Mouse (Mus musculus) lung, embryonic 15.5 days (tissue): ENCODE data around the gene Sms. TPM values are rescaled to one million over a fixed set of nuclear protein-coding genes. Genes with fewer than 3 reads are reported as not detected.

Experiments
- ATAC-seq: fragments of 200-750 bp; cut with Nextera tagmentation; 2 replicates; pipeline ENCODE4 v1.8.0; 2017; ENCODE audit warnings: moderate number of reproducible peaks, borderline replicate concordance; ENCODE audit not compliant: low FRiP score, low TSS enrichment; ENCODE audit errors: extremely low read depth
- H3K27ac ChIP-seq: fragments of 300-500 bp; sonication (generic); 2 replicates; pipeline ENCODE4 v1.5.1; 2015; ENCODE audit warnings: moderate library complexity, mild to moderate bottlenecking, inconsistent platforms
- H3K27me3 ChIP-seq: fragments of 300-500 bp; sonication (generic); 2 replicates; pipeline ENCODE4 v1.6.1; 2015; ENCODE audit warnings: inconsistent platforms
- H3K36me3 ChIP-seq: fragments of 300-500 bp; sonication (generic); 2 replicates; pipeline ENCODE4 v1.6.1; 2015; ENCODE audit warnings: inconsistent platforms
- H3K4me1 ChIP-seq: fragments of 300-500 bp; sonication (generic); 2 replicates; pipeline ENCODE4 v1.6.1; 2015; ENCODE audit warnings: inconsistent platforms
- H3K4me2 ChIP-seq: fragments of 300-500 bp; sonication (generic); 2 replicates; pipeline ENCODE4 v1.6.1; 2015; ENCODE audit warnings: inconsistent platforms, mild to moderate bottlenecking, moderate library complexity
- H3K4me3 ChIP-seq: fragments of 300-500 bp; sonication (generic); 2 replicates; pipeline ENCODE4 v1.5.1; 2015; ENCODE audit warnings: mild to moderate bottlenecking, inconsistent platforms
- H3K9ac ChIP-seq: fragments of 300-500 bp; sonication (generic); 2 replicates; pipeline ENCODE4 v1.6.1; 2015; ENCODE audit warnings: inconsistent platforms
- H3K9me3 ChIP-seq: fragments of 300-500 bp; sonication (generic); 2 replicates; pipeline ENCODE4 v1.6.1; 2016; ENCODE audit warnings: inconsistent platforms
- WGBS: fragments of 180-500 bp; shearing (Covaris S2); methylation state at CpG from one replicate; pipeline ENCODE4 v1.1.7; 2015; 5-methylcytosine and 5-hydroxymethylcytosine counted together
- polyA plus RNA-seq: library from polyadenylated mRNA; unstranded; fragments of >200 nt; fragmentation: Nextera tagmentation; extraction: Ambion mirVana; gene quantifications from 2 replicates; pipeline ENCODE4 v1.2.1, GENCODE M21; 2015

The Sms gene
- 64.4 and 65.6 TPM in 2 replicates for polyA plus RNA-seq

GRCm38 (mm10) chrX:157491944-157492726, at the start of gene Sms:
Gene Sms (minus strand): TSS chrX:157492287.
- Histone ChIP-seq H3K36me3 (no peaks in the 10 kb centered on the region), H3K4me3 (peak within 1 kb of the TSS; percentile 70), H3K27ac (peak within 1 kb of the TSS; percentile 85), H3K4me1 (no peaks in the 10 kb centered on the region), H3K9me3 (no peaks in the 10 kb centered on the region), H3K27me3 (no peaks in the 10 kb centered on the region), H3K9ac (peak within 1 kb of the TSS; percentile 70), H3K4me2 (peak within 1 kb of the TSS; percentile 65)
- WGBS: 14% methylated on average over 32 of the region's 45 CpGs
- peak; percentile 93 for ATAC-seq

DNA sequence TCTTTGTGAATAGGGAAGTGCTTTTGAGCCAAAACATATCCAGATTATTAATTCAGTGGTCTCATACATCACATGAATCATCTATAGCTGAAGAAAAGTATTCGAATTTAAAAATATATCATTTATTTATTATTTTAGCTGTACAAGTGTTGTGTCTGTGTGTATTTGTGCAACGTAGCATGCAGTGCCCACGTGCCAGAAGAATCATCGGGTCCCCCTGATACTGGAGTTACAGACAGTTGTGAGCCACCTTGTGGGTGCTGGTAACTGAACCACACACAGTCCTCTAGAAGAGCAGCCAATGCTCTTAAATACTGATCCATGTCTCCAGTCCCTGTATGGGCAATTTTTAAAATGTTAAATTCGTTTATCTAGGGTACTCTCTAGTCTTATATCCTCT, 14.3 kb upstream of the Sms start:
- Histone ChIP-seq H3K9ac (no peak overlapping the region), H3K36me3 (no peaks in the 10 kb centered on the region), H3K4me2 (no peak overlapping the region), H3K27ac (no peak overlapping the region), H3K9me3 (no peaks in the 10 kb centered on the region), H3K4me3 (no peak overlapping the region), H3K4me1 (0 out of 2 replicates have a peak, but pooled peaks cover 2% of the 10 kb centered on the region), H3K27me3 (no peaks in the 10 kb centered on the region)
- WGBS: 62% methylated on average over 5 of the region's 5 CpGs
- ATAC-seq: no peak

DNA sequence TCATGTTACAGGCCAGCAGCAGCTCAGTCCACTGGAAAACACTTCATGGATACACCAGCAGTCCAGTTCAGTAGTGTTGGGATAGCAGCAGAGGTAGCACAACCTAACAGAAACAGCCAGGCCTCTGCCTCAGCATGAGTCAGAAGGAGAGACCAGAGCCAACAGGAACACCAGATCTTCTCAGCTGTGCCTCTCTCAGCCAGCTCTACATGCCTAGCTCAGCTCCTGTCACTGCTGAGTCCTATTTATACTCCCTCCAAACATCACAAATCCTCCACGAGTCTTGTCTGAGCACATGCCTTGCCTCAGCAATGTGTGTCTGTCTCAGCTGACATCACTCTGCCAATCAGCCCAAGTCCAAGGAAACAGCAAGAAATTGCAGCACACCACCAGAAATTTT, 12.4 kb upstream of the Sms start:
- H3K4me3 ChIP-seq: no peak overlapping the region
- 50% methylated on average over 1 of the region's 1 CpGs for WGBS
- H3K9ac ChIP-seq: no peak overlapping the region
- H3K27ac ChIP-seq: no peak overlapping the region
- no peaks in the 10 kb centered on the region for H3K27me3 ChIP-seq
- no peak for ATAC-seq
- 0 out of 2 replicates have a peak, but pooled peaks cover 2% of the 10 kb centered on the region for H3K4me1 ChIP-seq
- no peak overlapping the region for H3K4me2 ChIP-seq
- no peaks in the 10 kb centered on the region for H3K9me3 ChIP-seq
- H3K36me3 ChIP-seq: no peaks in the 10 kb centered on the region

DNA sequence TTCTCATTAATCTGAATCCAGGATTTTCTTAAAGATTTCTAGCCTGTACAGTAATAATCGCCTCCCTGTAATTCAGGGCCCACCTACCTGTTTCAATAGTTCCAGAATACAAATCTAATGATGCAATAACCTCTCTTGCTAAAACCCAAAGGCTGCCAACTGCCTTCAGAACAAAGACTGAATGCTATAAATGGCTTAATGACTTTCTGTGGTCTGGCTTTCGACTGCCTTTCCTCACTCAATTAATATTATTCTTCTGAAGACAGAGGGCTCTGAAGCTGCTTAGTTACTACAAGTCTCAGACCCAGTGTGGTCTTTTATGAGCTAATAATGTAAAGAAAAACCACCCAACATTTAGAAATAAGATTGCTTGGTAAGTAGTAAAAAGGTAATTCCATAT, 9.8 kb upstream of the Sms start:
- no peak overlapping the region for H3K4me2 ChIP-seq
- H3K36me3 ChIP-seq: no peaks in the 10 kb centered on the region
- 47% methylated on average over 2 of the region's 2 CpGs for WGBS
- 0 out of 2 replicates have a peak overlapping the region, but pooled peaks have one; percentile 57 for H3K27ac ChIP-seq
- H3K4me1 ChIP-seq: no peaks in the 10 kb centered on the region
- no peaks in the 10 kb centered on the region for H3K27me3 ChIP-seq
- no peak overlapping the region for H3K4me3 ChIP-seq
- peak; percentile 73; the same call in 1 of the 2 replicates for ATAC-seq
- no peaks in the 10 kb centered on the region for H3K9me3 ChIP-seq
- no peak overlapping the region for H3K9ac ChIP-seq

- Histone ChIP-seq H3K27ac (no peak overlapping the region), H3K27me3 (no peaks in the 10 kb centered on the region), H3K9me3 (no peaks in the 10 kb centered on the region), H3K4me2 (no peak overlapping the region), H3K36me3 (no peaks in the 10 kb centered on the region), H3K4me1 (no peaks in the 10 kb centered on the region), H3K9ac (no peak overlapping the region), H3K4me3 (no peak overlapping the region)
- 72% methylated on average over 8 of the region's 8 CpGs for WGBS
- no peak for ATAC-seq
These were observed 7.9 kb upstream of the Sms start for GRCm38 (mm10) chrX:157500004-157500403.

DNA sequence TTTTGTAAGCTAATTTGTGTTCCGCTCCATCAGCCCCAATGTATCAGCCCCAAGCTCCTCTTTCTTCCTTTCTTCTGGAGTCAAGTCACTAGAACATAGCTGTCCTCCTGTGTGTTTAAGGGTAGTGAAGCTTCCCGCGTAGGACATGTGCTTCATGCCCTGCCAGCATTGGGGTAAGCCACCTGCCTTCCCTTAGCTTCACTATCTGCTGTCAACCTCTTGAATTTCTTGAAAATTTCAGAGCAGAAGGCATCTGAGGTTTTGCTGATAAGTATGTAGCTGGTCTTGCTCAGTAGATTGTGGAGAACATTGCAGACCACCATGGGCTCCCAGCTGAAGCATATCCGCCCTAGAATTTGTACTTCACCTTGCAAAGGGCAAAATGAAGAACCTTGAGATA, 1.1 kb upstream of the Sms start:
- Histone ChIP-seq H3K36me3 (no peaks in the 10 kb centered on the region), H3K27ac (no peak overlapping the region), H3K4me1 (no peaks in the 10 kb centered on the region), H3K9me3 (no peaks in the 10 kb centered on the region), H3K9ac (no peak overlapping the region), H3K4me3 (no peak overlapping the region), H3K4me2 (no peak overlapping the region), H3K27me3 (no peaks in the 10 kb centered on the region)
- 91% methylated on average over 4 of the region's 4 CpGs for whole genome bisulfite sequencing
- no peak for ATAC-seq

DNA sequence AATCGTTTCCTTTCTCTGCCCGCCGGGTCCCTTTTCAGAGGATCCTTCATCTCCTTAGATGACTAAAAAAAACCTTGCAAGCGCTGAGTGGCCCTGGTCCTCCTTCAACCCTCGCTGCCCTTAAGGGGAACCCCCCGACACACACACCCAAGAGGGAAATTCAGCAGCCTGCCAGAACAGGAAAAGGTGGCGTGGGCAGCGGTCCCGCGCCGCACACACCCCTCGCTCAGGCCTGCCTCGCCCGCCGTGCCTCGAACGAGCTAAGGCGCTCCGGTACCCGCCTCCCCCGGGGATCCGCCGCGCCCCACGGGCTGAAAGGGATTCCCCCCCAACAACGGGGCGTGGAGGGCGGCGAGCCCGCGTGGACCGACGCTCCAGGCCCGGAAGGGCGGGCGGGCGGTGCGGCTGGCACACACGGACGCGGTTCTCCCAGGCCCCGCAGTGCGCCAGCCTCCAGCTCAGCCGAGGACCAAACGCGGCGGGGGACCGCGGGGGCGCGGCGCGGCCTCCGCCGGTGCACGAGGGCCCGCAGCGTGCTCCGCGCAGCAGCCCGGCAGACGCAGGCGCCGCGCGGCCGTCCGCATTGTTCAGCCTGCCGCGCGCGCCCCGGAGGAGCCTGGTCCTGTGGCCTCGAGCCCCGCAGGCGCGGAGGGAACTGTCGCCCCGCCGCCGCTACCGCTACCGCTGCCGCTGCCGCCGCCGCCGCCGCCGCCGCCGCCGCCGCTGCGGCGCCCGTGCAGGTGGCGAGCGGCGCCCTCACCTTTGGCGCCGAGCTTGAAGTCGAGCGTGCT, 747 bp downstream of the Sms start:
- WGBS: 18% methylated on average over 69 of the region's 104 CpGs
- H3K4me1 ChIP-seq: no peaks in the 10 kb centered on the region
- peak overlapping the region; percentile 70 for H3K4me3 ChIP-seq
- no peaks in the 10 kb centered on the region for H3K36me3 ChIP-seq
- peak; percentile 65; the same call in 1 of the 2 replicates for ATAC-seq
- peak overlapping the region; percentile 70 for H3K9ac ChIP-seq
- H3K27me3 ChIP-seq: no peaks in the 10 kb centered on the region
- H3K4me2 ChIP-seq: peak overlapping the region; percentile 65
- H3K27ac ChIP-seq: peak overlapping the region; percentile 85
- no peaks in the 10 kb centered on the region for H3K9me3 ChIP-seq

DNA sequence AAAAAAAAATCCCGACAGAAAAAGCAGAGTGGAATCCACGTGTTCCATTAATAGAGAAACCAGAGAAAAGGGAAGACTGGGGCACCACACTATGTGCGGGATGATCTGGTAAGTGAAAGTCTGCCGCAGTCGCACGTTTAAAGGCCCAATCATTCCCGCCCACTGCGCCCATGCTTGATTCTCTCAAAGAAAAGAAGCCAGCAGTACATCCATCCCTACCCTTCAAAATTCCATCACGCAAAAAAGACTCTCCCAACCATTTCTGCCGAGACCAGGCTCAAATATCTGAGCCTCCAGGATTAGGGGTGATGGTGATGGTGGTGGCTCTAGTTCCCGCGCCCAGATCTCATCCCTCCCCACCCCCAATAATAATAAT, 1.3 kb downstream of the Sms start:
- peak overlapping the region; percentile 70 for H3K4me3 ChIP-seq
- no peaks in the 10 kb centered on the region for H3K9me3 ChIP-seq
- peak overlapping the region; percentile 65 for H3K4me2 ChIP-seq
- peak overlapping the region; percentile 85; the same call in 1 of the 2 replicates for H3K27ac ChIP-seq
- 14% methylated on average over 12 of the region's 12 CpGs for WGBS
- H3K27me3 ChIP-seq: no peaks in the 10 kb centered on the region
- H3K36me3 ChIP-seq: no peaks in the 10 kb centered on the region
- no peaks in the 10 kb centered on the region for H3K4me1 ChIP-seq
- H3K9ac ChIP-seq: peak overlapping the region; percentile 70
- no peak for ATAC-seq

- Histone ChIP-seq H3K9me3 (no peaks in the 10 kb centered on the region), H3K4me2 (peak overlapping the region; percentile 65), H3K4me1 (no peaks in the 10 kb centered on the region), H3K27me3 (no peaks in the 10 kb centered on the region), H3K36me3 (no peaks in the 10 kb centered on the region), H3K9ac (no peak overlapping the region), H3K4me3 (peak overlapping the region; percentile 70), H3K27ac (no peak overlapping the region)
- no peak for ATAC-seq
- WGBS: 18% methylated on average over 9 of the region's 9 CpGs
These were observed 2.0 kb downstream of the Sms start for GRCm38 (mm10) chrX:157489871-157490721.

- H3K9ac ChIP-seq: no peak overlapping the region
- H3K4me3 ChIP-seq: no peak overlapping the region
- no peaks in the 10 kb centered on the region for H3K36me3 ChIP-seq
- H3K27me3 ChIP-seq: no peaks in the 10 kb centered on the region
- no peaks in the 10 kb centered on the region for H3K9me3 ChIP-seq
- no peak for ATAC-seq
- no peak overlapping the region for H3K4me2 ChIP-seq
- WGBS: 63% methylated on average over 3 of the region's 3 CpGs
- H3K4me1 ChIP-seq: no peaks in the 10 kb centered on the region
- H3K27ac ChIP-seq: no peak overlapping the region
These were observed 3.3 kb downstream of the Sms start for GRCm38 (mm10) chrX:157488831-157489230.

DNA sequence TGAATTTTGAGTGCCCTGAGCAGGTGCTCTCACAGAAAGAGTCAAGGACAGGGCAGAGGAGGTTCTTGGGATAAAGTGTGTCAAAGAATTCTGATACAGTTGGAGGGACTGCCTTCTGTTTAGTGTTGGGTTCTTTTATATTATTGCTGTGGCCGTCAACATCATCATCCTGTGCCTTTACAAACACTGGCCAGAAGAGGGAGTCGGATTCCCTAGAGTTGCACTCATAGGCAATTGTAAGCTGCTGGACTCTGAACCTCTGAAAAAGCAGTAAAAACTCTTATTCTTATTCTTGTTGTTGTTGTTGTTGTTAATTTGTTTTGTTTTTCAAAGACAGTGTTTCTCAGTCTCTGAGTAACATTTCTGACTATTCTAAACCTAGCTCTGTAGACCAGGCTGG, 5.3 kb downstream of the Sms start:
- Histone ChIP-seq H3K9ac (no peak overlapping the region), H3K27me3 (no peaks in the 10 kb centered on the region), H3K36me3 (no peaks in the 10 kb centered on the region), H3K9me3 (no peaks in the 10 kb centered on the region), H3K27ac (no peak overlapping the region), H3K4me1 (no peaks in the 10 kb centered on the region), H3K4me2 (no peak overlapping the region), H3K4me3 (no peak overlapping the region)
- no peak for ATAC-seq
- 48% methylated on average over 2 of the region's 2 CpGs for WGBS
